Mouse (Mus musculus) embryonic fibroblast, embryonic 13.5 days (primary cell): ENCODE data around the gene Ikbke. TPM values are rescaled to one million over a fixed set of nuclear protein-coding genes. Genes with fewer than 3 reads are reported as not detected.
A peak's percentile ranks its signal among the peaks of the same experiment; 100 is the strongest.

Source experiments
- H3K27ac ChIP-seq: 2 replicates; pipeline ENCODE4 v1.5.1; 2012; ENCODE audit warnings: low read length, control low read depth, inconsistent platforms; ENCODE audit not compliant: insufficient read depth
- H3K4me1 ChIP-seq: 2 replicates; pipeline ENCODE4 v1.6.1; 2011; ENCODE audit warnings: low read length; ENCODE audit not compliant: control insufficient read depth, insufficient read depth
- H3K4me3 ChIP-seq: 2 replicates; pipeline ENCODE4 v1.5.1; 2011; ENCODE audit warnings: mild to moderate bottlenecking, control low read depth, low read length; ENCODE audit not compliant: insufficient read depth
- CTCF ChIP-seq: IDR thresholded peaks from 2 replicates; pipeline ENCODE4 v1.5.1; 2011; ENCODE audit warnings: mild to moderate bottlenecking, control low read depth, low read length, moderate library complexity, borderline replicate concordance; ENCODE audit not compliant: insufficient read depth
- POLR2A ChIP-seq: IDR thresholded peaks from 2 replicates; pipeline ENCODE4 v1.6.1; 2011; ENCODE audit warnings: low read depth, mild to moderate bottlenecking, control low read depth, low read length, moderate library complexity
- polyA plus RNA-seq: library from polyadenylated mRNA; stranded (reverse); fragments of >200 nt; gene quantifications from 2 replicates; pipeline ENCODE4 v1.2.4, GENCODE M21; 2011; ENCODE audit warnings: low read depth; ENCODE audit not compliant: missing spikeins, insufficient read length

Ikbke gene
- polyA plus RNA-seq, 1 experiment = 14.6 TPM

- TF ChIP-seq POLR2A (no peak), CTCF (no peak)
- H3K4me3 ChIP-seq = no peak overlapping the region
- H3K27ac ChIP-seq = no peak overlapping the region
- no peaks in the 10 kb centered on the region for H3K4me1 ChIP-seq
Measured at GRCm38 (mm10) chr1:131221822-131222590, 57.4 kb downstream of the Ikbke start.

DNA sequence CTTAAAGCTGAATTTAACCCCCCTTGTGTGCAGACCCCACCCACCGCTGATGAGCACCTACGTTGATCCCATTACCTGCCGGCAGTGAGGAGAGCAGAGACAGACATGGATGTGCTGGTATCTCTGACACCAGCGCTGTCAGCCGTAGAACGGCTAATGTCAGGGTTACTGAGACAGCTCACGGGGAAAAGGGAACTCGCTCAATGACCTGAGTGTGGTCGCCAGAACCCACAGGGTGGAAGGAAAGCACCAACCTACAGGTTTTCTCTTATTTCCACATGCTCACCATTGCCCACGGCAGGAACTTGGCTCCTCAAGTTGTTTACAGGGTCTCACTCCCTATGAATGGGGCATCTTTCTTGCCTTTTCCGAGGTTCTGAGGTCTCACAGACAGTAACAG is 60.5 kb downstream of the Ikbke start:
- Histone ChIP-seq H3K4me1 (no peaks in the 10 kb centered on the region), H3K27ac (no peak overlapping the region), H3K4me3 (no peak overlapping the region)
- TF ChIP-seq CTCF = no peak

- H3K4me3 ChIP-seq = no peak overlapping the region
- no peak for TF ChIP-seq CTCF
- no peak for TF ChIP-seq POLR2A
- H3K4me1 ChIP-seq = no peaks in the 10 kb centered on the region
- no peak overlapping the region for H3K27ac ChIP-seq
Measured at GRCm38 (mm10) chr1:131213361-131213760, 66.0 kb downstream of the Ikbke start.

GRCm38 (mm10) chr1:131212956-131213355 is 66.5 kb downstream of the Ikbke start:
- Histone ChIP-seq H3K4me1 (no peaks in the 10 kb centered on the region), H3K27ac (no peak overlapping the region), H3K4me3 (no peak overlapping the region)
- TF ChIP-seq CTCF (no peak), POLR2A (no peak)

GRCm38 (mm10) chr1:131211655-131212054 is 67.8 kb downstream of the Ikbke start:
- Histone ChIP-seq H3K27ac (no peak overlapping the region), H3K4me3 (no peak overlapping the region), H3K4me1 (no peaks in the 10 kb centered on the region)
- TF ChIP-seq POLR2A = no peak
- no peak for TF ChIP-seq CTCF

DNA sequence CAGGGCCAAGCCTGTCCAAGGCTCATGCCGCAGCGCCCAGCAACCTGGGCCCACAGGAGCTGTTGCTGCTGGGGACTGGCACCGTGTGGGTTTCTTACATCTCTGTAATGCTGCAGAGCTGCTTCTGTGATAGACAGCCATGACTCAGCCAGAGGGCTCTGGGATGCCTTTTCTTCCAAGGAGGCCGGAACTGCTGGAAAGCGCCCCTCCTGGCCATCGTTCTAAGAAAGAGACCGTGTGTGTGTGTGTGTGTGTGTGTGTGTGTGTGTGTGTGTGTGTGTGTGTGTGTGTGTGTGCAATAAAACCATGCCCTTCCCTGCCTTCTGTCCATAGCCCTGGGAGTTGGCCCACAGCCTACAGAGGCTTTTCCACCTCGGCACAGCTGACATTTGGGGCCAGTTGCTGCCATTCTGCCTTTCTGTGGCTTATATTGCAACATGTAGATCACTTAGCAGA is 69.4 kb downstream of the Ikbke start:
- no peak overlapping the region for H3K27ac ChIP-seq
- H3K4me3 ChIP-seq = no peak overlapping the region
- no peaks in the 10 kb centered on the region for H3K4me1 ChIP-seq
- TF ChIP-seq POLR2A (no peak), CTCF (no peak)

DNA sequence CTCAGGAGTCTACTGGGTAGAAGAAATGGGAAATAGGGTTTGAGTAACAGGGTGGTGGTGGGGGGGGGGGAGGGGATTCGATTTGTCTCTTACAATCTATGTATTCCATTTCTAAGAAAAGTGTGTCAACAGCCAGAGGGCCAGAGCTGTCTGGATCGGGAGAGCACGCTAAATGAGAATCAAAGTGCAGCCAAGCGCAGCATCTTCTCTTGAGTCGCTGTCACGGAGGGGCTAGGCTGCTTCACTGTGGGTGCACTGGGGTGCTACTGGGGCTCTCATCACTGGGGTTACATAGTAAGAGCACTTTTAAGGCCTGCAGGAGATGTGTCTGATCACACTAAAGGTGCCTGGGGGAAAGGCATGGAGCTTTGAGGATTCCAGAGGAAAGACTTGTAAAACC is 70.6 kb downstream of the Ikbke start:
- no peak overlapping the region for H3K4me3 ChIP-seq
- no peak for TF ChIP-seq CTCF
- no peak for TF ChIP-seq POLR2A
- H3K4me1 ChIP-seq = no peaks in the 10 kb centered on the region
- H3K27ac ChIP-seq = no peak overlapping the region

DNA sequence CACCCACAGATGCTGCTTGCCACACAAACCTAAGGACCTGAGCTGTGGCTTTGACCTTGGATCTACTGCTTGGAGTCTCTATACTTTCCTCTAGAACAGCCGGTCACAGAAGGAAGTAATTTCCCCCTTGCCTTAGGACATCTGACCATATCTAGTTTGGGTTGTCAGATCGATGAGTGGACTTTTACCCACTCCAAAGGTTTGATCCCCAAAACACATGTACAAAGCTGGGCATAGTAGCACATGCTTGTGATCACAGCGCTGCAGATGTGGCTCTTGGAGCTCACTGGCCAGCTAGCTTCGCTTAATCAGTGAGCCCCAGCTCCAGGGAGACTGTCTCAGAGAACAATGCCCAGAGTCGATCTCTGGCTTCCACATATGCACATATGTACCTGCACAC is 71.3 kb downstream of the Ikbke start:
- TF ChIP-seq CTCF = no peak
- TF ChIP-seq POLR2A = no peak
- H3K4me1 ChIP-seq = no peaks in the 10 kb centered on the region
- no peak overlapping the region for H3K4me3 ChIP-seq
- H3K27ac ChIP-seq = no peak overlapping the region

DNA sequence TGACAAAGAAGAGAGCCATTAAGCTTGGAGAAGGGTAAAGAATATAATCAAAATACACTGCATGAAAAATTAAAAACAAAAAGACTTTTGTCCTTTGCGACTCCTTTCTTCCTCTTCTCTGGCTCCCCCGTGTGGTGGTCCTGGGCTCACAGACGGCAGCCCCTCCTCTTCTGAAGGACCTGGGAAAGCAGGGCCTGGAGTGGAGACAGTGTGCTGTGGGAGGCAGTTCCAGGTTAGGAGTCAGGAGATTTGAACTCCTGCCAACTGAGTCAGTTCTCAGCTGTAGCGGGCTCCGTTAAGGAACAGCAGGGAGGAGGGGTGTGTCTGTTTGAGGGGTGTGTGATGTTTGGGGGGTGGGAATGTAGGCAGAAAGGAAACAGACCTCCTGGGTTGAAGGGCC is 71.9 kb downstream of the Ikbke start:
- Histone ChIP-seq H3K4me1 (no peaks in the 10 kb centered on the region), H3K27ac (no peak overlapping the region), H3K4me3 (no peak overlapping the region)
- no peak for TF ChIP-seq POLR2A
- TF ChIP-seq CTCF = peak; percentile 45; the same call in 1 of the 2 replicates

GRCm38 (mm10) chr1:131206342-131206741 is 73.1 kb downstream of the Ikbke start:
- TF ChIP-seq POLR2A = no peak
- TF ChIP-seq CTCF = no peak
- H3K4me1 ChIP-seq = no peaks in the 10 kb centered on the region
- no peak overlapping the region for H3K4me3 ChIP-seq
- H3K27ac ChIP-seq = no peak overlapping the region
